Comparison of ENCODE assay signal across 9 mouse cellular contexts in the genomic region with DNA sequence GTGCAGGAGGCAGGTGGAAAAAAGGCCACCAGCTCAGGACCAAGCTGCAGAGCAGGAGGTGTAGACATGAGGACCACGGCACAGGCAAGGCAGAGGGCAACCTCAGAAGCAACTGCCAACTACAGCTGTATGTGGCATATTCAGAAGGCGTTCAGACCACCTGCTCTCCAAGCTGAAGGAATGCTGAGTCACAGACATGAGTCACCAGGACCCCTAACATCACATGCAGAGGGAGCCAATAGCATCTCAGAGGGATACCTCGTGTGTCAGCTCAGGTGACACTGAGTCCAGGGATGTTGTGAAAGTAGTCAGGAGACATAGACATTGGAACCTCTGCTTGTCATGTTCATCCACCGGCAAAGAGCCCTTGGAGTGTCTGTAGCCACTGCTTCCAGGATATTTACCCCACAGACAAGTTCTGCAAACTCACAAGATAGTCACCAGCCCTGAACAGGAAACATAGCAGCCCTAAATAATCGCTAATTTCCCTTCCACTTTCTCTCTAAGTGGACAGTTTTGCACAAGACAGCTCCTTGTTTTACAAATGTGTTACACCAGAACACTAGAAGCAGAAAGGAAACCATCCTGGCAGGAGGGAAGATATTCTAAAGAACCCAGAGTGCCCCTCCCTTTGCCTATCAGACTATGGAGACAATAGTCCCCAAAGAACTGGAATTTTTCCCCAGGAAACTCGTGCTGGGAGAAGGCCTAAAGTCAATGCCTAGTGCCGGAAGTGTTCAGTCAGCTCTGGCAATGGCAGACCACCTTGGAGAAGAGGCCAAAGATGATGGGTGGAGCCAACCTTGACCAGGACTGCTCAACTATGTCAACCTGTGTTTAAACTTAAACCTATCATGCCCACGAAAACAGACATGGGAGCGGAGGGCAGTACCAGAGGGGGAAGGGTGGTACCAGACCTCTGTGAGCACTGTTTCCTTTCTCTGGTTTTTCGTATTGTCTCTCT.
A peak's percentile ranks its signal among the peaks of the same experiment; 100 is the strongest.
DNase-seq lines count a peak whose midpoint lies in the region; ATAC-seq lines count a peak whose summit lies in the region.
"Had no signal": no experiment of that assay in that cellular context is flagged by ENCODE, and none has a peak within 500 bp of the region (broad histone marks: within the 10 kb centered on the region; RNA-seq: fewer than 3 reads in every experiment).

No protein-coding gene starts in this region.

- no peaks in the 10 kb centered on the region for H3K36me3 ChIP-seq in kidney, embryonic 16.5 days (ENCODE audit: insufficient read depth, low read length)
- H3K36me3 ChIP-seq: liver, embryonic 13.5 days had no signal

- no peak overlapping the region for H3K4me3 ChIP-seq in kidney, embryonic 16.5 days (ENCODE audit: low read length)
- H3K4me3 ChIP-seq: liver, embryonic 13.5 days had no signal

- no peak overlapping the region for H3K4me2 ChIP-seq in kidney, embryonic 16.5 days (replicated peaks; ENCODE audit: low read depth, low read length)
- H3K4me2 ChIP-seq: liver, embryonic 13.5 days had no signal

- peak overlapping the region; percentile 64 for H3K27ac ChIP-seq in kidney, embryonic 16.5 days (ENCODE audit: low read length)
- H3K27ac ChIP-seq: liver, embryonic 13.5 days had no signal

- no peak overlapping the region for H3K9ac ChIP-seq in kidney, embryonic 16.5 days (replicated peaks; ENCODE audit: low read length)
- H3K9ac ChIP-seq: liver, embryonic 13.5 days had no signal

- H3K9me3 ChIP-seq in kidney, embryonic 16.5 days (ENCODE audit: low read length): no peaks in the 10 kb centered on the region
- H3K9me3 ChIP-seq: liver, embryonic 13.5 days had no signal

- peaks cover 47% of the 10 kb centered on the region for H3K4me1 ChIP-seq in kidney, embryonic 16.5 days (ENCODE audit: insufficient read depth, low read length)

- H3K27me3 ChIP-seq in kidney, embryonic 16.5 days (ENCODE audit: insufficient read depth, low read length): no peaks in the 10 kb centered on the region
- H3K27me3 ChIP-seq: liver, embryonic 13.5 days had no signal

- WGBS in kidney, embryonic 16.5 days: 67% methylated on average over 10 of the region's 10 CpGs

- no peak for DNase-seq in kidney, postnatal 10 days
- peak; percentile 77 for DNase-seq in Muller cell, postnatal 12 days (ENCODE audit: inconsistent ontology term)
- DNase-seq in thymus, adult 18-20 months: peak; percentile 14 to 24
- no peak for DNase-seq in retina, embryonic 14.5 days (ENCODE audit: low spot score)
- no peak for DNase-seq in frontal cortex, postnatal 14 days (ENCODE audit: low spot score in 2 of 2)
- DNase-seq: cerebellum, adult 11-12 months; liver, embryonic 13.5 days had no signal

- peak; percentile 72 for ATAC-seq in kidney, embryonic 16.5 days (ENCODE audit: low FRiP score, low TSS enrichment)
- ATAC-seq in granulocyte monocyte progenitor cell, adult 5-6 weeks (replicated peaks; ENCODE audit: poor library complexity, severe bottlenecking): peak; percentile 71

Comparison
In these comparisons a context has a peak if more than half of its experiments do, and no peak if none do; other contexts are left out.
1. DNase-seq: peak in Muller cell, postnatal 12 days (single experiment) and thymus, adult 18-20 months (2 of 2); none in kidney, postnatal 10 days (single experiment), retina, embryonic 14.5 days (single experiment) and frontal cortex, postnatal 14 days (0 of 2).